In genomic region chr17:63921601-63922203, GRCm38 (mm10) we compare ENCODE assay signal across 12 mouse cellular contexts. TPM values are rescaled to one million over a fixed set of nuclear protein-coding genes. Genes with fewer than 3 reads are reported as not detected.
DNase-seq lines count a peak whose midpoint lies in the region; ATAC-seq and TF ChIP-seq lines count a peak whose summit lies in the region.
"Had no signal": no experiment of that assay in that cellular context is flagged by ENCODE, and none has a peak within 500 bp of the region (broad histone marks: within the 10 kb centered on the region; RNA-seq: fewer than 3 reads in every experiment).

No protein-coding gene starts in this region.

- 66% methylated on average over 6 of the region's 6 CpGs for WGBS in kidney, adult 2 months
- WGBS in liver, postnatal 0 days (ENCODE audit: insufficient replicate concordance), result 28% methylated on average over 6 of the region's 6 CpGs

- TF ChIP-seq POLR2A in kidney, adult 2 months (IDR thresholded peaks at IDR 0.05; ENCODE audit: low read depth, low read length), result no peak
- no peak for TF ChIP-seq POLR2A in bone marrow macrophage, adult 2 months (IDR thresholded peaks at IDR 0.05; ENCODE audit: borderline replicate concordance, low read depth, low read length)

- no peaks in the 10 kb centered on the region for H3K4me1 ChIP-seq in kidney, adult 2 months (ENCODE audit: control insufficient read depth, insufficient read depth, low read length)
- H3K4me1 ChIP-seq in ES-E14 (ENCODE audit: control insufficient read depth in 2 of 2, insufficient read depth in 2 of 2, low read length in 2 of 2, poor library complexity in 1 of 2), result no peaks in the 10 kb centered on the region
- H3K4me1 ChIP-seq in bone marrow macrophage, adult 2 months (ENCODE audit: control insufficient read depth, insufficient read depth, low read length), result peaks cover 15% of the 10 kb centered on the region
- H3K4me1 ChIP-seq in liver, postnatal 0 days (ENCODE audit: insufficient read depth), result no peaks in the 10 kb centered on the region
- H3K4me1 ChIP-seq: hindbrain, embryonic 10.5 days had no signal

- H3K36me3 ChIP-seq in kidney, adult 2 months (ENCODE audit: control insufficient read depth, insufficient read depth, low read length), result no peaks in the 10 kb centered on the region; the same call in 1 of the 2 replicates
- no peaks in the 10 kb centered on the region; the same call in 1 of the 2 replicates for H3K36me3 ChIP-seq in ES-E14 (ENCODE audit: control insufficient read depth, insufficient read depth, low read length, poor library complexity, severe bottlenecking)
- H3K36me3 ChIP-seq in liver, postnatal 0 days (replicated peaks; ENCODE audit: insufficient read depth, low read length), result no peaks in the 10 kb centered on the region
- H3K36me3 ChIP-seq: hindbrain, embryonic 10.5 days had no signal

- peak; percentile 54 for ATAC-seq in liver, postnatal 0 days

- no peaks in the 10 kb centered on the region for H3K9me3 ChIP-seq in ES-E14 (ENCODE audit: control insufficient read depth, insufficient read depth, low read depth, low read length)
- no peaks in the 10 kb centered on the region for H3K9me3 ChIP-seq in liver, postnatal 0 days (ENCODE audit: low read length)
- H3K9me3 ChIP-seq: hindbrain, embryonic 10.5 days had no signal

- no peak overlapping the region for H3K4me3 ChIP-seq in kidney, adult 2 months (ENCODE audit: insufficient read depth, low read depth, low read length)
- H3K4me3 ChIP-seq in ES-E14 (ENCODE audit: insufficient read depth in 1 of 2, low read depth in 1 of 2, low read length in 2 of 2, poor library complexity in 1 of 2, severe bottlenecking in 1 of 2), result no peak overlapping the region
- H3K4me3 ChIP-seq in bone marrow macrophage, adult 2 months (ENCODE audit: insufficient read depth, low read length), result peak overlapping the region; percentile 18; the same call in 1 of the 2 replicates
- H3K4me3 ChIP-seq in liver, postnatal 0 days (ENCODE audit: low read depth, low read length), result no peak overlapping the region
- H3K4me3 ChIP-seq: hindbrain, embryonic 10.5 days had no signal

- no peaks in the 10 kb centered on the region for H3K27me3 ChIP-seq in kidney, adult 2 months (replicated peaks; ENCODE audit: control insufficient read depth, insufficient read depth, low read length)
- no peaks in the 10 kb centered on the region for H3K27me3 ChIP-seq in liver, postnatal 0 days (ENCODE audit: insufficient read depth, low read length)

- DNase-seq in kidney, postnatal 10 days, result peak; percentile 10
- no peak for DNase-seq in kidney, adult 2 months
- DNase-seq in ES-E14 (ENCODE audit: low read depth, low spot score), result no peak
- DNase-seq in liver, postnatal 0 days, result no peak
- no peak for DNase-seq in cerebellum, adult 8-10 months
- no peak for DNase-seq in adrenal gland, postnatal 4 days (ENCODE audit: low spot score in 2 of 2)
- DNase-seq in urinary bladder, postnatal 4 days (ENCODE audit: low spot score in 2 of 2), result no peak
- DNase-seq: layer of hippocampus, postnatal 36 days; retina, postnatal 1 day had no signal

- H3K27ac ChIP-seq in kidney, adult 2 months (ENCODE audit: insufficient read depth, low read depth, low read length), result no peak overlapping the region
- no peak overlapping the region for H3K27ac ChIP-seq in ES-E14 (ENCODE audit: insufficient read depth, low read depth, low read length, poor library complexity, severe bottlenecking)
- peak overlapping the region; percentile 94 for H3K27ac ChIP-seq in bone marrow macrophage, adult 2 months (ENCODE audit: insufficient read depth, low read depth, low read length)
- peak overlapping the region; percentile 41 for H3K27ac ChIP-seq in liver, postnatal 0 days (ENCODE audit: low read depth)
- H3K27ac ChIP-seq: hindbrain, embryonic 10.5 days had no signal

- H3K9ac ChIP-seq in ES-E14 (ENCODE audit: insufficient read depth, low read depth, low read length, poor library complexity, severe bottlenecking), result no peak overlapping the region
- H3K9ac ChIP-seq in liver, postnatal 0 days (replicated peaks), result no peak overlapping the region

- TF ChIP-seq CTCF in kidney, adult 2 months (conservative IDR thresholded peaks at IDR 0.05; ENCODE audit: insufficient read depth, insufficient read length, low read depth, low read length), result no peak
- TF ChIP-seq CTCF in bone marrow macrophage, adult 2 months (IDR thresholded peaks at IDR 0.05; ENCODE audit: low read depth, low read length), result no peak
- no peak for TF ChIP-seq CTCF in liver, postnatal 0 days (IDR thresholded peaks at IDR 0.05; ENCODE audit: low read depth)

- in situ Hi-C loops in ES-E14 (cut with MboI; ENCODE audit: low sequenced_read_pairs in 2 of 2, unreplicated experiment in 2 of 2), result no loop called here

- peak; percentile 37; the same call in 1 of the 2 replicates for TF ChIP-seq EP300 in liver, postnatal 0 days (IDR thresholded peaks at IDR 0.05; ENCODE audit: low read depth)

- H3K4me2 ChIP-seq in liver, postnatal 0 days (ENCODE audit: low read depth, low read length), result no peak overlapping the region

TF ChIP-seq in ES-E14, 5 proteins besides CTCF, POLR2A, EP300 and RAD21:
- TF ChIP-seq ZNF384 (IDR thresholded peaks at IDR 0.05; ENCODE audit: low read depth, low read length) (no peak), MAFK (IDR thresholded peaks at IDR 0.05; ENCODE audit: insufficient read depth, low read depth, low read length) (0 out of 2 replicates have a peak, but pooled peaks have one; percentile 41)

RNA-seq across cellular contexts. Expression of gene A930002H24Rik, which starts 58.1 kb away (rescaled TPM):
- 0.55 and 1.3 TPM in 2 replicates for polyA plus RNA-seq in kidney, adult 2 months (2012; rRNA removed)
- 0.71 and 1.0 TPM in 2 replicates for total RNA-seq in ES-E14 (2012; rRNA removed)
- not detected in 2 replicates for polyA plus RNA-seq in bone marrow macrophage, adult 2 months (2012; ENCODE audit: insufficient read depth, insufficient read length, missing spikeins)
- polyA plus RNA-seq in liver, postnatal 0 days (2015; fragmentation: Nextera tagmentation; extraction: Ambion mirVana), result 1.1 and 1.7 TPM in 2 replicates
- total RNA-seq in adrenal gland, postnatal 4 days (2021), result 1 to 10 TPM; 1.8 to 1.9 TPM
- total RNA-seq: gastrocnemius, adult 8-10 months; layer of hippocampus, postnatal 36 days had no signal

RNA-seq across cellular contexts. Expression of gene Fer, which starts 58.8 kb away (rescaled TPM):
- 2.1 and 2.7 TPM in 2 replicates for polyA plus RNA-seq in kidney, adult 2 months (2012; rRNA removed)
- total RNA-seq in ES-E14 (2012; rRNA removed), result 13.8 and 14.2 TPM in 2 replicates
- polyA plus RNA-seq in bone marrow macrophage, adult 2 months (2012; ENCODE audit: insufficient read depth, insufficient read length, missing spikeins), result 16.3 and 25.0 TPM in 2 replicates
- 6.1 and 6.3 TPM in 2 replicates for polyA plus RNA-seq in liver, postnatal 0 days (2015; fragmentation: Nextera tagmentation; extraction: Ambion mirVana)
- 10 to 100 TPM; 23.6 to 27.4 TPM for total RNA-seq in adrenal gland, postnatal 4 days (2021)

Comparison
In these comparisons a context has a peak if more than half of its experiments do, and no peak if none do; other contexts are left out.
1. H3K27ac ChIP-seq: peak in bone marrow macrophage, adult 2 months (single experiment) and liver, postnatal 0 days (single experiment); none in kidney, adult 2 months (single experiment) and ES-E14 (single experiment).